Mouse (Mus musculus) liver, adult 2 months (tissue): ENCODE results near the gene Cplx2.

Source experiments
- CTCF ChIP-seq: fragments of 200-500 bp; IDR thresholded peaks from 2 replicates; pipeline ENCODE4 v1.5.1; 2011; ENCODE audit warnings: low read depth, low read length, control low read depth
- POLR2A ChIP-seq: fragments of 200-500 bp; IDR thresholded peaks from 2 replicates; pipeline ENCODE4 v1.6.1; 2011; ENCODE audit warnings: low read length, control low read depth; ENCODE audit not compliant: insufficient read depth; ENCODE audit errors: extremely low read depth

DNA sequence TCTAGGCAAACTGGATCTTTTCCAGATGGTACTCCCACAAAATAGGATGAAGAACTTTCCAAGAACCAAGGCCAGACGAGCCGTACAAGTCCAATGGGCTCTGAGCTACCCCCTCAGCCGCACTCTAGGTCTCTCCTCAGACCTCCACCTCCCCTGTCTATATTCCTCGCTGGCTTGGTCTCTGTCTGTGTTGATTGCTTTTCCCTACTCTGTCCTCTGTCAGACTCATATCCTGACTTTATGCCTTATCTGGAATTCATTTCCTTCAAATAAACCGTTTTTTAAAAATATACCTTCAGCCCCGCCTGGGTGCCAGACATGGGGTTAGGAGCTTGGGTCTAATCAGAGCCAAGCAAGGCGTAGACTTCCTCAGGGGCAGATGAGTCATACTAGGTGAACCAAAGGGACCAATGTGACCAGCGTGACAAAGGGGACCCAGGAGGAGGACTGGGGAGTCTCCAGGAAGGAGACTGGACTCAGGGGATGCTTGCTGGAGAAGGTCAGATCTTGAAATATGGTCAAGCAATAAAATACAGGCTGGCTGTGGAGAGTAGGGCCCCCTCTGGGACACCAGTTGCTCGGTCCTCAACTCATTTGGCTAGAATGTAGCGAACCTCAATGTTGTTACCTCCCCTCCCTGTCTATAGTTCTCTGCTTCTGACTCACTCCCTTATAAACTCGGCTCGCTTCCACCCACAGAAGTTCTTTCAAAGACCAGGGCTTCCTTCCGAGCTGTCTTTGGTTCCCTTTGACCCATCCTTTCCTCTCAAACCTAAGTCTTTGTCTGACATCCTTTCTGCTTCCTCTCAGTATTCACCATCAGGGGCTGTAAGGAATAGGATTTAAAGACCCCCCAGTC lies 47.6 kb upstream of the Cplx2 start:
- TF ChIP-seq POLR2A (no peak), CTCF (no peak)
